Mouse (Mus musculus): ENCODE measurements around the gene Vps33b.
A peak's percentile ranks its signal among the peaks of the same experiment; 100 is the strongest.
"Not testable (repeated sequence)": the region's sequence is repeated elsewhere in the genome, so short reads cannot be mapped to it uniquely, and the experiment has no call there.

Vps33b gene

GRCm38 (mm10) chr7:80319846-80320496 is 50.5 kb downstream of the Vps33b start:
- DNase-seq, result no peak

GRCm38 (mm10) chr7:80323336-80323735 is 53.9 kb downstream of the Vps33b start:
- no peak for DNase-seq

- peak; percentile 96 for DNase-seq
These were observed 54.8 kb downstream of the Vps33b start, which contains the start of gene Rccd1 for GRCm38 (mm10) chr7:80324043-80324815. Gene Rccd1 (minus strand): TSS chr7:80324454.

GRCm38 (mm10) chr7:80324816-80325119 is 55.3 kb downstream of the Vps33b start:
- DNase-seq, result not testable (repeated sequence)

GRCm38 (mm10) chr7:80325292-80325868 is 55.9 kb downstream of the Vps33b start:
- DNase-seq, result no peak

GRCm38 (mm10) chr7:80326076-80326475 is 56.6 kb downstream of the Vps33b start:
- DNase-seq, result no peak

GRCm38 (mm10) chr7:80330278-80330677 is 60.8 kb downstream of the Vps33b start:
- DNase-seq, result no peak

GRCm38 (mm10) chr7:80331433-80331832 is 62.0 kb downstream of the Vps33b start:
- DNase-seq, result no peak

GRCm38 (mm10) chr7:80334848-80335247 is 65.4 kb downstream of the Vps33b start:
- no peak for DNase-seq

GRCm38 (mm10) chr7:80336932-80337331 is 67.5 kb downstream of the Vps33b start:
- DNase-seq, result no peak

GRCm38 (mm10) chr7:80339371-80339770 is 69.9 kb downstream of the Vps33b start:
- DNase-seq, result peak; percentile 40

GRCm38 (mm10) chr7:80339793-80340628 is 70.6 kb downstream of the Vps33b start:
- DNase-seq, result peak; percentile 98

GRCm38 (mm10) chr7:80340793-80341192 is 71.3 kb downstream of the Vps33b start, which contains the start of gene Unc45a:
Gene Unc45a (minus strand): TSS chr7:80341005.
- DNase-seq, result peak; percentile 83
